21 mouse cellular contexts compared by ENCODE assay signal in the genomic region with DNA sequence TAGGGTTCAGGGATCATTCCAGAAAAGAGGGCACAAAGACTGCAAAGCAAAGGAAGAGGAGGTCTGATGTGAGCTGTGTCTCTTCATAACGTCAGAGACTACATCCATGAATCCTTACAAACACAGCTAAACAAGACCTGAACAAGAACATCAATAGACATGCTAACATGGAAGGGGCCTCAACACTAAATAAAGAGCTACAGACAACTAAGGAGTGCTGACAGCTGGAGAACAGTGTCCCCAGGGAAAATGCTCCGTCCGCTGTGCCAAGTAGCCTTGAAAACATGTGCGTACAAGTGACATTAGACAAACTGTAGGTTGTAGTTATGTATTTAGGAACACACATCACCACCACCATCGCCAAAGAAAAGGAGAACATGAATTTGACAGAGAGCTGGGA. TPM values are rescaled to one million over a fixed set of nuclear protein-coding genes. Genes with fewer than 3 reads are reported as not detected.
A peak's percentile ranks its signal among the peaks of the same experiment; 100 is the strongest.
DNase-seq lines count a peak whose midpoint lies in the region; ATAC-seq lines count a peak whose summit lies in the region.
"Had no signal": no experiment of that assay in that cellular context is flagged by ENCODE, and none has a peak within 500 bp of the region (broad histone marks: within the 10 kb centered on the region; RNA-seq: fewer than 3 reads in every experiment).

No protein-coding gene starts in this region.

- H3K4me3 ChIP-seq in heart, embryonic 13.5 days: no peak overlapping the region
- no peak overlapping the region for H3K4me3 ChIP-seq in heart, embryonic 12.5 days
- no peak overlapping the region for H3K4me3 ChIP-seq in midbrain, embryonic 11.5 days (ENCODE audit: low read depth, low read length)
- H3K4me3 ChIP-seq in midbrain, embryonic 15.5 days: no peak overlapping the region
- H3K4me3 ChIP-seq: embryonic facial prominence, embryonic 10.5 days; hindbrain, embryonic 12.5 days; limb, embryonic 13.5 days; liver, embryonic 13.5 days had no signal

- H3K9ac ChIP-seq in heart, embryonic 13.5 days: no peak overlapping the region
- H3K9ac ChIP-seq in heart, embryonic 12.5 days: no peak overlapping the region
- H3K9ac ChIP-seq in midbrain, embryonic 11.5 days (ENCODE audit: low read length): no peak overlapping the region
- no peak overlapping the region for H3K9ac ChIP-seq in midbrain, embryonic 15.5 days
- H3K9ac ChIP-seq: hindbrain, embryonic 12.5 days; limb, embryonic 13.5 days; liver, embryonic 13.5 days; lung, embryonic 14.5 days had no signal

- WGBS in heart, embryonic 13.5 days: 46% methylated on average over 5 of the region's 5 CpGs
- WGBS in heart, embryonic 12.5 days: 44% methylated on average over 5 of the region's 5 CpGs
- 80% methylated on average over 5 of the region's 5 CpGs for WGBS in midbrain, embryonic 11.5 days
- 67% methylated on average over 5 of the region's 5 CpGs for WGBS in midbrain, embryonic 15.5 days

- no peaks in the 10 kb centered on the region for H3K27me3 ChIP-seq in heart, embryonic 13.5 days (replicated peaks)
- no peaks in the 10 kb centered on the region for H3K27me3 ChIP-seq in heart, embryonic 12.5 days (replicated peaks)
- no peaks in the 10 kb centered on the region for H3K27me3 ChIP-seq in midbrain, embryonic 11.5 days (ENCODE audit: control insufficient read depth, insufficient read depth, low read length)
- no peaks in the 10 kb centered on the region for H3K27me3 ChIP-seq in midbrain, embryonic 15.5 days (replicated peaks)
- H3K27me3 ChIP-seq: hindbrain, embryonic 12.5 days; limb, embryonic 13.5 days; liver, embryonic 13.5 days; Patski had no signal

- H3K4me1 ChIP-seq in heart, embryonic 13.5 days: peaks cover 33% of the 10 kb centered on the region
- peaks cover 20% of the 10 kb centered on the region for H3K4me1 ChIP-seq in heart, embryonic 12.5 days (replicated peaks)
- H3K4me1 ChIP-seq in midbrain, embryonic 11.5 days (ENCODE audit: control insufficient read depth, insufficient read depth, low read length): no peaks in the 10 kb centered on the region
- H3K4me1 ChIP-seq in midbrain, embryonic 15.5 days: no peaks in the 10 kb centered on the region
- H3K4me1 ChIP-seq: embryonic facial prominence, embryonic 10.5 days had no signal

- no peaks in the 10 kb centered on the region for H3K9me3 ChIP-seq in heart, embryonic 13.5 days
- no peaks in the 10 kb centered on the region for H3K9me3 ChIP-seq in heart, embryonic 12.5 days (replicated peaks)
- H3K9me3 ChIP-seq in midbrain, embryonic 11.5 days (ENCODE audit: control insufficient read depth, low read length): no peaks in the 10 kb centered on the region
- H3K9me3 ChIP-seq in midbrain, embryonic 15.5 days: no peaks in the 10 kb centered on the region
- H3K9me3 ChIP-seq: embryonic facial prominence, embryonic 10.5 days; hindbrain, embryonic 12.5 days; limb, embryonic 13.5 days; liver, embryonic 13.5 days had no signal

- H3K27ac ChIP-seq in heart, embryonic 13.5 days (replicated peaks): no peak overlapping the region; the same call in 1 of the 2 replicates
- no peak overlapping the region for H3K27ac ChIP-seq in heart, embryonic 12.5 days (ENCODE audit: poor library complexity, severe bottlenecking)
- H3K27ac ChIP-seq in midbrain, embryonic 11.5 days (ENCODE audit: low read depth, low read length): no peak overlapping the region
- H3K27ac ChIP-seq in midbrain, embryonic 15.5 days: no peak overlapping the region
- H3K27ac ChIP-seq: embryonic facial prominence, embryonic 10.5 days; hindbrain, embryonic 12.5 days; limb, embryonic 13.5 days; liver, embryonic 13.5 days had no signal

- H3K36me3 ChIP-seq in heart, embryonic 13.5 days: peaks cover 12% of the 10 kb centered on the region
- peaks cover 10% of the 10 kb centered on the region for H3K36me3 ChIP-seq in heart, embryonic 12.5 days
- H3K36me3 ChIP-seq in midbrain, embryonic 11.5 days (ENCODE audit: control insufficient read depth, insufficient read depth, low read length): no peaks in the 10 kb centered on the region
- H3K36me3 ChIP-seq in midbrain, embryonic 15.5 days (replicated peaks): no peaks in the 10 kb centered on the region
- H3K36me3 ChIP-seq: hindbrain, embryonic 12.5 days; liver, embryonic 13.5 days had no signal

- peak; percentile 18 for DNase-seq in adrenal gland, postnatal 14 days
- DNase-seq in adrenal gland, adult 18-20 months (ENCODE audit: low spot score in 2 of 2): no peak
- peak; percentile 65 for DNase-seq in midbrain, embryonic 11.5 days (ENCODE audit: low spot score, missing footprints)
- peak; percentile 53 for DNase-seq in heart, postnatal 4 days
- no peak for DNase-seq in frontal cortex, postnatal 25 days (ENCODE audit: low spot score in 2 of 2)
- DNase-seq: adrenal gland, postnatal 36 days; gastrocnemius, postnatal 10 days; kidney, adult 8-10 months; liver, embryonic 13.5 days; lung, embryonic 14.5 days; lung, postnatal 36 days; thymus, postnatal 36 days had no signal

- ATAC-seq in heart, embryonic 13.5 days (ENCODE audit: extremely low read depth, insufficient number of reproducible peaks, low FRiP score, low TSS enrichment): no peak
- no peak for ATAC-seq in heart, embryonic 12.5 days (ENCODE audit: insufficient number of reproducible peaks, low FRiP score)
- no peak for ATAC-seq in midbrain, embryonic 11.5 days (ENCODE audit: low FRiP score)
- no peak for ATAC-seq in midbrain, embryonic 15.5 days (replicated peaks)
- ATAC-seq: CD4-positive, CD25-positive, alpha-beta regulatory T cell, adult 4 months; inflammation-experienced regulatory T-cells, adult 6 months; Patski had no signal

- peak overlapping the region; percentile 18 for H3K4me2 ChIP-seq in heart, embryonic 13.5 days
- H3K4me2 ChIP-seq in heart, embryonic 12.5 days: no peak overlapping the region
- H3K4me2 ChIP-seq in midbrain, embryonic 11.5 days: no peak overlapping the region
- H3K4me2 ChIP-seq in midbrain, embryonic 15.5 days: no peak overlapping the region
- H3K4me2 ChIP-seq: hindbrain, embryonic 12.5 days; limb, embryonic 13.5 days; liver, embryonic 13.5 days; lung, embryonic 14.5 days had no signal

RNA-seq across cellular contexts. Expression of gene Sem1, which starts 15.7 kb away (rescaled TPM):
- 78.7 TPM in 2 replicates for total RNA-seq in adrenal gland, postnatal 14 days (2021)
- 10 to 100 TPM; 67.9 to 69.5 TPM for total RNA-seq in adrenal gland, adult 18-20 months (2021)
- polyA plus RNA-seq in heart, embryonic 13.5 days (2015; fragmentation: Nextera tagmentation; extraction: Ambion mirVana): 220 and 232 TPM in 2 replicates
- polyA plus RNA-seq in heart, embryonic 12.5 days (2016; fragmentation: Nextera tagmentation; extraction: Ambion mirVana): 208 and 209 TPM in 2 replicates
- 241 and 251 TPM in 2 replicates for polyA plus RNA-seq in midbrain, embryonic 11.5 days (2014; fragmentation: Nextera tagmentation; extraction: Ambion mirVana)
- polyA plus RNA-seq in midbrain, embryonic 15.5 days (2015; fragmentation: Nextera tagmentation; extraction: Ambion mirVana): 131 and 134 TPM in 2 replicates
- 100 to 1,000 TPM; 105 to 109 TPM for total RNA-seq in heart, postnatal 4 days (2021)

Comparison
In these comparisons a context has a peak if more than half of its experiments do, and no peak if none do; other contexts are left out.
1. DNase-seq: peak in adrenal gland, postnatal 14 days (single experiment), midbrain, embryonic 11.5 days (single experiment) and heart, postnatal 4 days (single experiment); none in adrenal gland, adult 18-20 months (0 of 2) and frontal cortex, postnatal 25 days (0 of 2).